Mouse (Mus musculus) heart, adult 8-10 months (tissue): ENCODE results near the gene Rac3. TPM values are rescaled to one million over a fixed set of nuclear protein-coding genes. Genes with fewer than 3 reads are reported as not detected.
"Not testable (repeated sequence)": the region's sequence is repeated elsewhere in the genome, so short reads cannot be mapped to it uniquely, and the experiment has no call there.

Experiments
- DNase-seq: peaks from one replicate; pipeline ENCODE4 v3.0.0; 2022; ENCODE audit warnings: low spot score
- total RNA-seq, 4 experiments: library from RNA; stranded (reverse); gene quantifications; 2 replicates each; pipeline ENCODE4 v1.2.4; 2022

Rac3 gene
- total RNA-seq, 4 experiments from 2014 or later = 0.69 to 2.0 (median 1.4) TPM

GRCm38 (mm10) chr11:120727564-120727963 lies 6.3 kb downstream of the Rac3 start:
- DNase-seq = no peak

GRCm38 (mm10) chr11:120728530-120729240 lies 7.4 kb downstream of the Rac3 start:
- DNase-seq = no peak

GRCm38 (mm10) chr11:120729432-120730050 lies 8.3 kb downstream of the Rac3 start:
- not testable (repeated sequence) for DNase-seq

DNA sequence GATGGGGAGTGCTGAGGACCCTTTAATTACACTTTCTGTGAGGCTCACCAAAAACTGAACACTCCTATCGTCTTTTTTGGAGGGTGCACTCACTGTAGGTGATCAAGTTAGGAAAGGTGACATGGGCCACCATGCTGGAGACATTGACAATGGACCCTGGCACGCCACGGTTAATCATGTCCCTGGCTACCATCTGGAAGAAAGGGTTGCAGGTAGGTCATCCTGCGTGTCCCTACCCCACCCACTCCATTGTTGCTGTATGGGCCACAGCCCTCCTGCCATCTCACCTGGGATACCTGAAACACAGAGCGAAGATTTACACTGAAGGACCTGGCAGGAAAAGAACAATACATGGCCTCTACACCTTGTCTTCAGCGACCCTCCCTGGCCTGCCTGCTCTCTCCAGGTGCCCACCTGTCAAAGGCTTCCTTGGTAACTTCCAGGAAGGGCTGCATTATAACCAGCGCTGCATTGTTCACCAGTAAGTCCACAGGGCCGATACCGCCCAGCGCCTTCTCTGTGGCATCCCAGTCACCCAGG lies 9.1 kb downstream of the Rac3 start:
- DNase-seq = no peak

- no peak for DNase-seq
Observed at GRCm38 (mm10) chr11:120731395-120731794, 10.1 kb downstream of the Rac3 start.

DNA sequence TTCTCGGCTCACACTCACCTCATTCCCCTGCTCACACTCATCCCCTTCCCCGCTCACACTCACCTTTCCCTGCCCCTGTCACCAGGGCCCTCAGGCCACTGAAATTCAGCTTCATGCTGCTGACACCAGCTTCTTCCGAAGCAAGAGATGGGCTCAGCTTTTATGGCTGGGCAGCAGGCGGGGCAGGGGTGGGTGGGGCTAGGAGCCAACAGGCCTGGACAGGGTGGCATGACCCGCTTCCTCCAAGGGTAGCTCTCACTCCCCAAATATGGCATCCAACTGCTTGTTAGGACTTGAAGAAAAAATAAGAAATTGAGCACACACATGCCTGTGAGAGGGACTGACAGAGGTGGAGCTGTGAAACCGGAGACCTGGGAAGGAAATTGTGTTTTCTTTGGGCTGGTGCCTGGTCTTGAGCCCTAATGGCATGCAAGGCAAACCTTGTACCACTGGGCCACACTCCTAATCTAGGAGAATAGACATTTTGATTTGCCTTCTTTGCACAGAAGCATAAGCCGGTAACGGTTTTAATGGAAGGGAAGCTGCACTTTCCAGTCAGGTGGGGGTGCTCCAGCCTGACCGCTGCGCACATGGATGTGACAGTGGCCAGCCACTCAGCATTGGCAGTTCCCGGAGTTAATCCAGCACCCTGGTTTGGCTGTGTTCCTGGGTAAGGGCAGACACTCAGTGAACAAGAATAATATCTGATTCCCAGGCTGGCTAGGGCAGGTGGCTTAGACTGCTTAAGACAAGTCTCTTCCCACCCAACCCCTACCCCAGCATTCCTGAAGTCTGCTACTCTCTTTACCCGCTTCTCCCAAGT lies 10.8 kb downstream of the Rac3 start, which contains the start of gene Cbr2:
Gene Cbr2 (minus strand): TSS at position 257 of the 823 bp plus-strand sequence.
- peak; percentile 64 for DNase-seq

DNA sequence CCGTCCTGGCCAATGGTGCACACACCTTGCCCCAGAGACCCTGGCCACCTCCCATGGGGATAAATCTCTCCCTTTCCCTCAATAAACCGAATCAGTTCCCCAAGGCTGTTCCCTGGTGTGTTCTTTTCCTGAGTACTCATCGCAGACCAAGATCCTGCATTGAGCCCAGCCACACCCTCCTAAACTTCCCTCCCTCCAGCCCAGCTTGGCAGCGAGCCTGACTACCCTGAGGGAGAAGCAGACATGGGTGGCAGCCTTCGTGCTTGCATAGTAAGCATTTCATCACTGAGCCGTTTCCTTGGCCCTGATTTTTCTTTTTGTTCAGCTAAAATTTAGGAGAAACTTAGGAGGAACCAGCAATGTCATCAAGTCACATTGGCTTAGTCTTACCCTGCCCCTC lies 12.3 kb downstream of the Rac3 start:
- peak; percentile 50 for DNase-seq

- no peak for DNase-seq
Observed at GRCm38 (mm10) chr11:120736424-120736823, 15.2 kb downstream of the Rac3 start.

- DNase-seq = no peak
Observed at GRCm38 (mm10) chr11:120740981-120741380, 19.7 kb downstream of the Rac3 start.

GRCm38 (mm10) chr11:120744121-120744701 lies 22.9 kb downstream of the Rac3 start:
- DNase-seq = no peak

GRCm38 (mm10) chr11:120747974-120748373 lies 26.7 kb downstream of the Rac3 start:
- peak; percentile 40 for DNase-seq

GRCm38 (mm10) chr11:120749430-120749829 lies 28.2 kb downstream of the Rac3 start:
- DNase-seq = peak; percentile 33

DNA sequence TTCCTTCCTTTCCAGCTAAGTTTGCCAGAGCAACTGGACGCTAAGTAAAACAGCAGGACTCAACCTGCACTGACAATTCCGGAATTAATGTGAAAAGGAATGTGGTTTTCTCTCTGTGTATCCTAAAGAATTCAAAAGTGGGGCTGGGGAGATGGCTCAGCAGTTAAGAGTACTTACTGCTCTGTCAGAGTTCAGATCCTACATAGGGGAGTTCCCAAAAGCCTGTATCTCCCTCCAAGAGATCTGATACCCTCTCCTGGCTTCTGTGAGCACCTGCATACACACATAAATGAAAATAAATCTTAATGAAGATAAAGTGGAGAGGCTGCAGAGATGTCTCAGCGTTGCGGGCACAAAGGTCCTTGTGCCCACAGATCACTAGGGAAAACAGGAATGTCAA lies 30.3 kb downstream of the Rac3 start:
- DNase-seq = no peak

- DNase-seq = no peak
Observed at GRCm38 (mm10) chr11:120760236-120760635, 39.0 kb downstream of the Rac3 start.

DNA sequence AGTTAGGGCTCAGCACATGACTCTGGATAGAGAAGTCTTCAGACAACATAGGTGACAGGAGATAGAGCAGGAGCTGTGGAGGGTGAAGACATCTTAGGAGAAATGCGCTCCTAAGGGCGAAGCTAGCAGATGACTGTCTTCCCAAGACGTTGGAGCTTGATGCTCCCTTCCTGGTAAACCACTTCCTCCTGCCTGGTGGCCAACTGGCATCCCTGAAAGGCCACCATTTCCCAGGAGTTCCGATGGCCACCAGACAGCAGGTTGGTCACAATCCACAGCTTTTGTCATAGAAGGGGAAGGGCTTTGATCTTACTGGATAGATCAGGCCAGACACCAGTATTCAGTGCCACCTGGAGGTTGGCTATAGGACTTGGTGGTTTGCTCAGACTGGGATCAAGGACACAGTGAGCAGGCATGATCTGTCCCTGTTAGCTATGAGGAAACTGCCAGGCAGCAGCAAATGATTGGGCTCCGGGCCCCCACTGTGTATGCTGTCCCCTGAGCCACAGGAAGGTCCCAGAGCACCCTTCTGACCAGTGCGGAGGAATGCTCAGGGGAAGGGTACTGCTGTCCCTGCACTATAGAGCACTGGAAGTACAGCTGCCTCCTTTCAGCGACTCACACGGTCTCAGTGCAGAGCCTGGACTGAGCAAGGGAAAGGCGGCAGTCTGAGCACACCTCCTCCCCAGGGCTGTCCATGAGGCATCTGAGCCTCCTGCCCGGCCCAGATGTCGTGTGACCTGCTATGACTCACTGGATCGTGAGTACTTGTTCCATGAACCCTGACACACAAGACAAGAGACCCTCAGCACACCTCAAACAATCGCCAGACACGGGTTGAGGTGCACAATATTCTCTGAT lies 40.8 kb downstream of the Rac3 start:
- DNase-seq = no peak

- not testable (repeated sequence) for DNase-seq
Observed at GRCm38 (mm10) chr11:120762672-120763041, 41.4 kb downstream of the Rac3 start, which contains the start of gene Hmga1b. TSS of gene Hmga1b (plus strand) at chr11:120762794.

DNA sequence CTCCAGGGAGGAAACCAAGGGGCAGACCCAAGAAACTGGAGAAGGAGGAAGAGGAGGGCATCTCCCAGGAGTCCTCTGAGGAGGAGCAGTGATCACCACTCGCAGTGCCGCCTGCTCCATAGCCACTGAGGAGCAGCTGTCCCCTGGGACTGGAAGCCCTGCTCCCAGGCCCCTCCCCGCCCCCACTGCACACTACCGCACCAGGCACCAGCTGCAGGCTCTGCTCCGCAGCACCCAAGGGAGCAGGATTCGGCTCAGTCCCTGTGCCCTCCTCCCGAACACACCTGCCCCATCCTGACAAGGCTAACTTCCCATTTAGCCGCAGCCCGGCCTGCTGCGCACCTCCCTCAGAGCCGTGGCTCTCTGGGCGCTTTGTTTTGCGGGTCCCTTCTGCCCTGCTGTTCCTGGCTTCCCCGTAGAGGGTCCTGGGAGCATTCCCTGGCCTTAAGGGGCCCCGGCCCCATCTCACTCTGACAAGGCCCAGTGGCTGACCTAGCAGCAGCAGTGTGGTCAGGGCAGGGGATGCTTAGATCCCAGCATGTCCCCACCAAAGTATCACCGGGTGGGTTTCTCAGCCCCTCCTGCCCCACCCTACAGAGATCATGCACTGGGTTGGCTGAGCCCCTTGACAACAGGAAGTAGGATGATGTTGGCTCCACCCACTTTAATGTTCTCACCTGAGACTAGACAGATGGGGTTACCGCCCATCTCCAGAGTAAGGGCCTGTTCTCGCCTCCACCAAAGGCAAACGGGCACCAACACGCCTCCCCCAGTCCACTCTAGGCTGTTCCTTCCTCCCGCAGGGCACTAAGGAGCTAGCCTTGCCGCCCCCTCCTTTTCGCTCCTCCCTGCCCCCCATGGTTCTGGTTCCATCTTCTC lies 42.1 kb downstream of the Rac3 start:
- DNase-seq = not testable (repeated sequence)

DNA sequence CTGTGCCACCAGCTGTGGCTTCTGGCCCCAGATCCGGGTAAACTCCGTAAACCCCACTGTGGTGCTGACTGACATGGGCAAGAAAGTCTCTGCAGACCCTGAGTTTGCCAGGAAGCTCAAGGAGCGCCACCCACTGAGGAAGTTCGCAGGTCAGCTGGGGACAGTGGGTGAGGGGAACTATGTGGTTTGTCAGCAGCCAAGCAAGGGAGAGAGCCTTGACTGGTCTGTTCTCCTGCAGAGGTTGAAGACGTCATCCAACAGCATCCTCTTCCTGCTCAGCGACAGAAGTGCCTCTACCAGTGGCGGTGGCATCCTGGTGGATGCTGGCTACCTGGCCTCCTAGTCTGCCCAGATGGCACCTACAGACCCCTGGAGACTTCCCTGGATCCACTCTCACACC lies 45.8 kb downstream of the Rac3 start:
- not testable (repeated sequence) for DNase-seq

DNA sequence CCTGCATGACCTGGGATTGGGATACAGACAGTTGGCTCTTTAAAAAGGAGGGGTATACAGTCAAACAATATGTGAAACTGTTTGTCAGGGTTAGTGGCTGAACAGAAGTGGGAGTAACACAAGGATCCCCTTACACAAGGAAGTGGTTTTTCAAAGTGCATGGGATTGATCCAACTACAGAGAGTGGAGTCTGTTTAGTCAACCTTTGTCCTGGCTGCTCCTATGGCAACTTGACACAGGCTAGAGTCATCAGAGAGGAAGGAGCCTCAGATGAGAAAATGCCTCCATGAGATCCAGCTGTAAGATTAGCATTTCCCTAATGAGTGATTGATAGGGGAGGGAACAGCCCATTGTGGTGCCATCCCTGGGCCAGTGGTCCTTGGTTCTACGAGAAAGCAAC lies 46.9 kb downstream of the Rac3 start:
- DNase-seq = no peak

GRCm38 (mm10) chr11:120772749-120773148 lies 51.5 kb downstream of the Rac3 start:
- no peak for DNase-seq
